Comparison of ENCODE assay signal across 17 mouse cellular contexts in the genomic region with DNA sequence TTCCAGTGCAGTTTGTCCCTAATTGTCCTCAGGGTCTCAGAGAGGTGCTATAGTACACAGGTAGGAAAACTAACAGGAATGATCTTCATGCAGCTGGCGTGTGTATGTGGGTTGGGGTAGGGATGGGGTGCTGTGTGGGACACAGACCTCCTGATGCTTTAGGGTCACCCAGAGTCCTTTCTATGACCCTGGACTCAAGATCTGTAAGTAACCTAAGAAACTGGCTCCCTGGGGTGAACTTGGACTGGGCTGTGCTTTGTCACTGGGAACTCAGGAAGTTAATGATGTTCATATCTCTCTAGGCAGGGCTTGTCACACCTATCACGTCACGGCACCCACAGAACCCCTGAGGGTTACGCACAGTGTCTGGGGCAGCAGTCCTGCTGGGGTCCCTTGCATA. TPM values are rescaled to one million over a fixed set of nuclear protein-coding genes. Genes with fewer than 3 reads are reported as not detected.
DNase-seq lines count a peak whose midpoint lies in the region; ATAC-seq lines count a peak whose summit lies in the region.
"Had no signal": no experiment of that assay in that cellular context is flagged by ENCODE, and none has a peak within 500 bp of the region (broad histone marks: within the 10 kb centered on the region; RNA-seq: fewer than 3 reads in every experiment).

No protein-coding gene starts in this region.

- no peaks in the 10 kb centered on the region for H3K36me3 ChIP-seq in forebrain, embryonic 11.5 days (ENCODE audit: control insufficient read depth, insufficient read depth, low read length)
- H3K36me3 ChIP-seq in hindbrain, embryonic 16.5 days (ENCODE audit: control insufficient read depth, insufficient read depth, low read length), result no peaks in the 10 kb centered on the region
- H3K36me3 ChIP-seq in midbrain, embryonic 16.5 days (ENCODE audit: control insufficient read depth, insufficient read depth, low read length), result no peaks in the 10 kb centered on the region
- H3K36me3 ChIP-seq: heart, embryonic 15.5 days had no signal

- no peak overlapping the region for H3K27ac ChIP-seq in forebrain, embryonic 11.5 days (ENCODE audit: low read depth, low read length)
- H3K27ac ChIP-seq in hindbrain, embryonic 16.5 days (ENCODE audit: low read depth, low read length), result peak overlapping the region; percentile 4; the same call in 1 of the 2 replicates
- H3K27ac ChIP-seq in midbrain, embryonic 16.5 days (ENCODE audit: low read length), result peak overlapping the region; percentile 66
- H3K27ac ChIP-seq: heart, embryonic 15.5 days had no signal

- H3K9ac ChIP-seq in forebrain, embryonic 11.5 days (ENCODE audit: low read length), result peak overlapping the region; percentile 50
- H3K9ac ChIP-seq in hindbrain, embryonic 16.5 days (ENCODE audit: low read depth, low read length), result peak overlapping the region; percentile 33
- peak overlapping the region; percentile 66; the same call in 1 of the 2 replicates for H3K9ac ChIP-seq in midbrain, embryonic 16.5 days (ENCODE audit: low read depth, low read length)
- H3K9ac ChIP-seq: heart, embryonic 15.5 days had no signal

- no peaks in the 10 kb centered on the region for H3K27me3 ChIP-seq in forebrain, embryonic 11.5 days (ENCODE audit: control insufficient read depth, insufficient read depth, low read length)
- no peaks in the 10 kb centered on the region for H3K27me3 ChIP-seq in hindbrain, embryonic 16.5 days (replicated peaks; ENCODE audit: control insufficient read depth, insufficient read depth, low read length)
- no peaks in the 10 kb centered on the region; the same call in 1 of the 2 replicates for H3K27me3 ChIP-seq in midbrain, embryonic 16.5 days (ENCODE audit: control insufficient read depth, insufficient read depth, low read depth, low read length)

- H3K4me1 ChIP-seq in forebrain, embryonic 11.5 days (replicated peaks; ENCODE audit: control insufficient read depth, insufficient read depth, low read length), result peaks cover 6% of the 10 kb centered on the region; the same call in 1 of the 2 replicates
- peaks cover 9% of the 10 kb centered on the region for H3K4me1 ChIP-seq in hindbrain, embryonic 16.5 days (ENCODE audit: control insufficient read depth, insufficient read depth, low read depth, low read length)
- peaks cover 15% of the 10 kb centered on the region for H3K4me1 ChIP-seq in midbrain, embryonic 16.5 days (ENCODE audit: control insufficient read depth, insufficient read depth, low read length)
- H3K4me1 ChIP-seq: heart, embryonic 15.5 days had no signal

- 67% methylated on average over 4 of the region's 4 CpGs for WGBS in forebrain, embryonic 11.5 days
- WGBS in hindbrain, embryonic 16.5 days, result 61% methylated on average over 4 of the region's 4 CpGs
- 48% methylated on average over 4 of the region's 4 CpGs for WGBS in midbrain, embryonic 16.5 days

- ATAC-seq in forebrain, embryonic 11.5 days (replicated peaks; ENCODE audit: low FRiP score), result no peak
- peak; percentile 40; the same call in 1 of the 2 replicates for ATAC-seq in hindbrain, embryonic 16.5 days
- peak; percentile 43 for ATAC-seq in midbrain, embryonic 16.5 days
- ATAC-seq in megakaryocyte progenitor cell, adult 5-6 weeks (replicated peaks; ENCODE audit: poor library complexity), result no peak

- H3K4me3 ChIP-seq in forebrain, embryonic 11.5 days (ENCODE audit: low read depth, low read length), result no peak overlapping the region
- H3K4me3 ChIP-seq in hindbrain, embryonic 16.5 days (ENCODE audit: low read length), result no peak overlapping the region
- no peak overlapping the region for H3K4me3 ChIP-seq in midbrain, embryonic 16.5 days (ENCODE audit: low read depth, low read length)
- H3K4me3 ChIP-seq: heart, embryonic 15.5 days; myocyte had no signal

- H3K9me3 ChIP-seq in forebrain, embryonic 11.5 days (ENCODE audit: control insufficient read depth, low read length), result no peaks in the 10 kb centered on the region
- no peaks in the 10 kb centered on the region for H3K9me3 ChIP-seq in hindbrain, embryonic 16.5 days (ENCODE audit: control insufficient read depth, low read length)
- H3K9me3 ChIP-seq in midbrain, embryonic 16.5 days (replicated peaks; ENCODE audit: control insufficient read depth, low read length, poor library complexity, severe bottlenecking), result no peaks in the 10 kb centered on the region
- H3K9me3 ChIP-seq: heart, embryonic 15.5 days had no signal

- H3K4me2 ChIP-seq in forebrain, embryonic 11.5 days (ENCODE audit: low read depth, low read length, severe bottlenecking), result peak overlapping the region; percentile 56; the same call in 1 of the 2 replicates
- peak overlapping the region; percentile 50; the same call in 1 of the 2 replicates for H3K4me2 ChIP-seq in hindbrain, embryonic 16.5 days (ENCODE audit: low read length)
- peak overlapping the region; percentile 57 for H3K4me2 ChIP-seq in midbrain, embryonic 16.5 days (ENCODE audit: low read length)

- DNase-seq in cerebellum, adult 9-10 months, result peak; percentile 55
- DNase-seq in cerebellum, postnatal 4 days (ENCODE audit: low spot score in 2 of 2), result no peak
- no peak for DNase-seq in forebrain, embryonic 11.5 days (ENCODE audit: low spot score)
- no peak for DNase-seq in lung, postnatal 4 days
- no peak for DNase-seq in adrenal gland, postnatal 25 days
- DNase-seq: adrenal gland, postnatal 10 days; gastrocnemius, postnatal 25 days; kidney, postnatal 14 days; liver; lung, postnatal 10 days had no signal

RNA-seq across cellular contexts. Expression of gene Aym1, which starts 15.4 kb away (rescaled TPM):
- not detected in 2 replicates for polyA plus RNA-seq in forebrain, embryonic 11.5 days (2014; fragmentation: Nextera tagmentation; extraction: Ambion mirVana)
- polyA plus RNA-seq in hindbrain, embryonic 16.5 days (2015; fragmentation: Nextera tagmentation; extraction: Ambion mirVana), result not detected in 2 replicates
- polyA plus RNA-seq in midbrain, embryonic 16.5 days (2015; fragmentation: Nextera tagmentation; extraction: Ambion mirVana), result not detected in 2 replicates
- not detected in 2 replicates for total RNA-seq in megakaryocyte progenitor cell, adult 5-6 weeks (2015)
- total RNA-seq in megakaryocyte progenitor cell, adult 5-6 weeks (2017), result not detected in 2 replicates
- total RNA-seq in adrenal gland, postnatal 25 days (2021), result not detected in 2 replicates
- total RNA-seq: adrenal gland, postnatal 10 days; gastrocnemius, postnatal 25 days; layer of hippocampus, postnatal 25 days had no signal
- polyA plus RNA-seq: heart, embryonic 15.5 days; intestine, embryonic 14.5 days; myocyte had no signal

Comparison
In these comparisons a context has a peak if more than half of its experiments do, and no peak if none do; other contexts are left out.
1. ATAC-seq: peak in hindbrain, embryonic 16.5 days (single experiment) and midbrain, embryonic 16.5 days (single experiment); none in forebrain, embryonic 11.5 days (single experiment) and megakaryocyte progenitor cell, adult 5-6 weeks (single experiment).
2. Peak in every context shown above with its lines, with median percentiles within 50 percentile points of each other: H3K4me2 ChIP-seq and H3K9ac ChIP-seq.